Mouse (Mus musculus): ENCODE measurements at regions not wholly inside any gene's neighbourhood (a gene's known extent, or its start where the extent isn't known, plus 50 kb on each side); places are given as distances from the start of the nearest gene placed in this dataset.
"Not testable (repeated sequence)": the region's sequence is repeated elsewhere in the genome, so short reads cannot be mapped to it uniquely, and the experiment has no call there.

DNA sequence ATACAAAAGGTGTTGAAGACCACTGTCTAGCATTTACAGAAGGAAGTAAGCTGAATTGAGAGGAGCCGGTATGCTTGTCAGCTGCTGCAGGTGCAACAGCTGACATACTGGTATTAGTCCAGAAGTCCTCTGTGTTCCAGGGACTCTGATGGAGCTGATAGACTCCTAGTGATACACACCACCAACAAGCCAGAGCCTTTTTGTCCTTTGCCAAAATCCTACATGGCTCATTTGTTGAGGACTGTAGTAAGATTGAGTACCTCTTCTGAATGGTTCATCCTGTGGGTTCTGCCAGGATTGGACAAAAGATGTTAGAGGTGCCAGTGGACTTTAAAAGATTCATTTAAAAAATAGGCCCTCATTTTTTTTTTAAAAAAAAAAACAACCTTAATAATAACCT is 129.4 kb upstream of the Tmem185a start:
- DNase-seq (ENCODE audit: low spot score) = no peak

DNA sequence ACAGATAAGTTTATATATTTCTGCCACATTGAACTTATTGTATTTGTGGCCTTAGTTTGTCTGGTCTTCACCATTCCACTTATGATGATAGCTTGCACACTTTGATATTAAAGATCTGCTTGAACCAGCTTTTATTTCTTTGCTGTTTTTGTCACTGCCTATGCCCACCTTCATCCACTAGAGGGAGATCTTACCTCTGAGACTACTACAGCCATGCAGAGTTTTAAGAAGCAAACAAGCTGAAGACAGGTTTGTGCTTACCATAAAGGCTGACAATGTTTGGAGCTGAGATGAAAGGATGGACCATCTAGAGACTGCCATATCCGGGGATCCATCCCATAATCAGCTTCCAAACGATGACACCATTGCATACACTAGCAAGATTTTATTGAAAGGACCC is 105.4 kb upstream of the Tmem185a start:
- DNase-seq (ENCODE audit: low spot score) = peak; percentile 51

GRCm38 (mm10) chrX:70580171-70580570 is 103.2 kb upstream of the Tmem185a start:
- no peak for DNase-seq (ENCODE audit: low spot score)

- DNase-seq (ENCODE audit: low spot score) = not testable (repeated sequence)
Observed at GRCm38 (mm10) chrX:70574243-70574642, 97.3 kb upstream of the Tmem185a start.

DNA sequence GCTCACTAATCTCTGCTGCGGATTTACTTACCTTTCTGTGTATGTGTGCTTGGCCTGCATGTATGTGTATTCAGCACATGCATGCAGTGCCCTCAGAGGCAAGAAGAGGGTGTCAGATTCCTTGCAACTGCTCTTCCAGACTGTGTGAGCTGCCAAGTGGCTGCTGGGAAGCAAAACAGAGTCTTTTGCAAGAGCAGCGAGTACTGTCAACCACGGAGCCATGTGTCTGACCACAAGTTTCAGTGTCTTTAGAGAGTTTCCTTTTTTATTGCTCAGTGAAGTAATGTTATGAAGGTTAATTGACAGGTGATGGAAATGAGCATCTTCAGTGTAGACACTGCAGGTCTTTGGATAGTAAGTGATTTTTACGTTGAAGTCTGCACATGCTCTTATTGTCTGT is 93.6 kb upstream of the Tmem185a start:
- DNase-seq (ENCODE audit: low spot score) = not testable (repeated sequence)

DNA sequence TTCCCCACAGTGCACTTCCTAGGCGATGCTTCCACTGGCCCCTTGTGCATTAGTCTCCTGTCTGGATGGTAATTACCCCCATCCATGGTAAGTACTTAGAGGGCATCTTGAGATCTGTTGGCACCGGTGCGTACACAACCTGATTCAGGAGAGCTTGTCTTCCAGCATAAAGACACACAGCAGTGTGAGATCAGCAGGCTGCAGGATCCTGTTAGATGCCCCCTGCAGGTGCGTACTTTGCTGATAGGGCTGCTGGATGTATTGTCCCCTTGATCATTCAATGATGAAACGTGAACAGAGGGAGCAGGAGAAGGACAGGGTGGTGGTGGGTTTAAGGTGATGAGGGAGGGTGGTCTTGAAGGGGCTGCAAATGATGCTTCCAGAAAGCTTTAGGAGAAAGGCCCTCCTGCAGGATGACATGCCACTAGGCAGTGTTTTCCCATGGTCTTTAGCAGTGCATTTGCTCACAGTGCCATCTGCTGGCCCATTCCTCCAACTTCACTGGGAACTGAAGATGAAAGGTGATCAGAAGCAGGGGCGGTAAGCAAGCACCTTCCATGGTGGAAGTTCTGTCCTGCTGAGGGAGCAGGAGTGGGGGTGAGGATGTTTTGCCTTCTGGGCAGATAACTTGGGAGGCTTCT is 92.5 kb upstream of the Tmem185a start:
- DNase-seq (ENCODE audit: low spot score) = not testable (repeated sequence)
